Mouse (Mus musculus) kidney, postnatal 0 days (tissue): ENCODE measurements around the gene Fam173b. TPM values are rescaled to one million over a fixed set of nuclear protein-coding genes. Genes with fewer than 3 reads are reported as not detected.
"Not testable (repeated sequence)": the region's sequence is repeated elsewhere in the genome, so short reads cannot be mapped to it uniquely, and the experiment has no call there.

Experiments used
- ATAC-seq: fragments of 200-750 bp; cut with Nextera tagmentation; replicated peaks from 2 replicates; pipeline ENCODE4 v1.8.0; 2017; ENCODE audit warnings: low read depth, moderate number of reproducible peaks, moderate TSS enrichment, moderate library complexity; ENCODE audit not compliant: low FRiP score
- DNase-seq: peaks from one replicate; pipeline ENCODE4 v3.0.0-alpha.2; 2016; ENCODE audit warnings: low spot score
- H3K27ac ChIP-seq: fragments of 300-500 bp; sonication (generic); 2 replicates; pipeline ENCODE4 v1.5.1; 2014; ENCODE audit warnings: mild to moderate bottlenecking
- H3K27me3 ChIP-seq: fragments of 300-500 bp; sonication (generic); 2 replicates; pipeline ENCODE4 v1.6.1; 2014; ENCODE audit warnings: low read length, mixed read lengths; ENCODE audit not compliant: insufficient read depth
- H3K36me3 ChIP-seq: fragments of 300-500 bp; sonication (generic); 2 replicates; pipeline ENCODE4 v1.6.1; 2014; ENCODE audit warnings: low read length, mixed read lengths; ENCODE audit not compliant: insufficient read depth
- H3K4me1 ChIP-seq: fragments of 300-500 bp; sonication (generic); replicated peaks from 2 replicates; pipeline ENCODE4 v1.6.1; 2014; ENCODE audit warnings: antibody characterized with exemption, low read length, mixed read lengths; ENCODE audit not compliant: insufficient read depth
- H3K4me2 ChIP-seq: fragments of 300-500 bp; sonication (generic); 2 replicates; pipeline ENCODE4 v1.6.1; 2014; ENCODE audit warnings: mild to moderate bottlenecking, low read length, moderate library complexity, mixed read lengths
- H3K4me3 ChIP-seq: fragments of 300-500 bp; sonication (generic); replicated peaks from 2 replicates; pipeline ENCODE4 v1.5.1; 2014; ENCODE audit warnings: low read depth, low read length
- H3K9ac ChIP-seq: fragments of 300-500 bp; sonication (generic); 2 replicates; pipeline ENCODE4 v1.6.1; 2014; ENCODE audit warnings: low read depth, low read length
- H3K9me3 ChIP-seq: fragments of 300-500 bp; sonication (generic); replicated peaks from 2 replicates; pipeline ENCODE4 v1.6.1; 2016; ENCODE audit warnings: low read length, inconsistent platforms, mixed read lengths
- CTCF ChIP-seq: IDR thresholded peaks from 2 replicates; pipeline ENCODE4 v1.5.1; 2016; ENCODE audit warnings: antibody characterized with exemption, low read depth, mild to moderate bottlenecking, moderate library complexity
- WGBS: fragments of 180-500 bp; shearing (Covaris S2); extraction: QIAGEN DNeasy Blood & Tissue Kit; methylation state at CpG from one replicate; pipeline ENCODE4 v1.1.7; 2014; 5-methylcytosine and 5-hydroxymethylcytosine counted together
- polyA plus RNA-seq: library from polyadenylated mRNA; unstranded; fragments of >200 nt; fragmentation: Nextera tagmentation; extraction: Ambion mirVana; gene quantifications from 2 replicates; pipeline ENCODE4 v1.2.1, GENCODE M21; 2015

The Fam173b gene
- polyA plus RNA-seq, 1 experiment from 2014 or later = 14.6 TPM

DNA sequence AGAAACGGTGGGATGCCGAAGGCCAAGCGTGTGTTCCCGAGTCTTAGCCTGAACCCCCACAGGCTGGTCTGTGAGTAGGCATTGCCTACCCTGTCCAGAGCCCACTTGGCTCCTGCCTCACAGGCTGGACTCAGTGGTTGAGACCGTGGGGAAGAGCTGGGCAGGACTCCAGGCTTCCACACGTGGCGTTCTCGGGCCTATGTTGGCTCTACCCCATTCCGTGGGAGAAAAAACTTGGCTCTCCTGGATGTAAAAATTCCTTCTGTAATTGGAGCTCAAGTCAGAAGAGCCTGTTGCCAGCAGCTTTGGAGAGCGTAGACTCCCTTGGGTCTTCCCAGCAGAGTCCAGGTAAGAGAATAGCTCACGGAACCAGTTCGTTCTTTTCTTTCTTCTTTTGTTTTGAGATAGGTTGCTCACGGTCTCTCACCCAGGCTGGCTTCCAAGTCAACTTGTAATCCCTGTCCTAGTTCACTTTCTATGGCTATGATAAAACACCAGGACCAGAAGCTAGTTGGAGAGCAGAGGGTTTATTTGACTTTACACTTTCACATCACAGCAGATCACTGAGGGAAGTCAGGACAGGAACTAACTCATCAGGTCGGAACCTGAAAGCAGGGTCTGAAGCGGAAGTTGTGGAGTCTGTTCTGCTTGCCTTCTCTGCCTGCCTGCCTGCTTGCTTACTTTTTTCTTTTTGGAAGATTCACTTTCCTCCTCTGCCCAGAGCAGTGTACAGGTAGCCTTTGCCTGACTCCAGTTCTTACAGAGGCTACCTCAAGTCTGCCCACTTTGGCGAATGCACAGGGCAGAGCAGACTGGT, 29.5 kb upstream of the Fam173b start:
- no peak overlapping the region for H3K4me2 ChIP-seq
- H3K9me3 ChIP-seq = no peaks in the 10 kb centered on the region
- H3K36me3 ChIP-seq = no peaks in the 10 kb centered on the region
- no peak for ATAC-seq
- H3K4me1 ChIP-seq = peaks cover 13% of the 10 kb centered on the region; the same call in 1 of the 2 replicates
- no peak overlapping the region for H3K4me3 ChIP-seq
- no peaks in the 10 kb centered on the region for H3K27me3 ChIP-seq
- no peak for TF ChIP-seq CTCF
- no peak overlapping the region for H3K9ac ChIP-seq
- WGBS = 77% methylated on average over 16 of the region's 16 CpGs
- no peak for DNase-seq
- H3K27ac ChIP-seq = no peak overlapping the region

DNA sequence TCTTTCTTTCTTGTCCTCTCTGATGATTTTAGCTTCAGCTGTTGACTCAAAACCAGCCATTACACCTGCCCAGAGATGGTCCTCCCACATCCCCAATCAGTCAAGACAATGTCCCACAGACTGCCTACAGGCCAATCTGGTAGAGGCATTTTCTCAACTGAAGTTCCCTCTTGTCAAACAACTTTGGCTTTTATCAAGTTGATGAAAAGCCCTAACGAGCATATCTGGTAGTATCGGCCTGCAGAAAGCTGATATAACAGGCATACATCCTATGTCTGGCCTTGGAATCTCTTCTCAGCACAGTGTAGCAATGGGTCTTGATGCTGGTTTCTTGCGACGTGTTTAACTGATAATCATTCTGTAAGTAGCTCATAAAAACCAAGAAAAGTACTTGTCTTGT, 28.4 kb upstream of the Fam173b start:
- H3K27ac ChIP-seq = no peak overlapping the region
- no peaks in the 10 kb centered on the region for H3K36me3 ChIP-seq
- 91% methylated on average over 4 of the region's 4 CpGs for WGBS
- no peak for TF ChIP-seq CTCF
- no peak overlapping the region for H3K4me2 ChIP-seq
- ATAC-seq (no peak), DNase-seq (no peak)
- H3K4me1 ChIP-seq = peaks cover 8% of the 10 kb centered on the region; the same call in 1 of the 2 replicates
- H3K27me3 ChIP-seq = no peaks in the 10 kb centered on the region
- H3K4me3 ChIP-seq = no peak overlapping the region
- H3K9ac ChIP-seq = no peak overlapping the region
- no peaks in the 10 kb centered on the region for H3K9me3 ChIP-seq

DNA sequence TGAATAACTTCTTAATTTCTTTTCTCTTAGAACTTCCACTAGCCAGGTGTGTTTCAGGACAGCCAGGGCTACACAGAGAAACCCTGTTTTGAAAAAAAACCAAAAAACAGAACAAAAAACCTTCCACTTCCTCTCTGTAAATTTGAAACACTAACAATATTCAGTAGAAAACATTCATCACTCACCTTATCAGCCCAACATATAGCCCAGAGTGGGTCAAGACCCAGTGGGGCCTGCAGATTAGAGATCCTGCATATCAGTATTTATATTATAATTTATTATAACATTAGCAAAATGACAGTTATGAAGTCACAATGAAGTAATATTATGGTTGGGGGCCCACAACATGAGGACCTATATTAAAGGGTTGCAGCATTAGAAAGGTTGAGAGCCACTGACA, 28.0 kb upstream of the Fam173b start:
- no peak overlapping the region for H3K4me3 ChIP-seq
- no peak for DNase-seq
- no peak for TF ChIP-seq CTCF

DNA sequence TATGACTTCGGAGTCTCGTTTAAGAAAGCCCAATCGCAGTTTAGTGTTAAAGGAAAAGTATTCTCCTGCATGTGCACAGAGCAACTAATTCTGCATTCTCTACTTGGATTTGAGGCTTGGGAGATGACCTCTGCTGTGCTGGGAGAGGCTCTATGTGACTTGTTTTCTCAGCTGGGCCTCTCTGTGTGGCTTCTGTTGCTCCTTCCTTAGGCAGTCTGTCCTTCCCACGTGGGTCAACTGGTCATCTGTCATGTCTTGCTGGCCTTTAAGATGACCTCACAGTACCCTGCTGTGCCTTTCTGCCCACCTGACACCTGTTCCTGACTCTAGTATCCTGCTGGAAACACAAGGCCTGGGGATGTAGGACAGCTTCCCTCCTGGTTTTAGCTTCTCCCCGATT, 25.6 kb upstream of the Fam173b start:
- H3K36me3 ChIP-seq = no peaks in the 10 kb centered on the region
- H3K4me3 ChIP-seq = no peak overlapping the region
- no peak for DNase-seq
- 53% methylated on average over 5 of the region's 5 CpGs for WGBS
- H3K9ac ChIP-seq = no peak overlapping the region
- H3K4me1 ChIP-seq = no peaks in the 10 kb centered on the region
- H3K27me3 ChIP-seq = no peaks in the 10 kb centered on the region
- no peaks in the 10 kb centered on the region for H3K9me3 ChIP-seq
- H3K27ac ChIP-seq = no peak overlapping the region
- H3K4me2 ChIP-seq = no peak overlapping the region
- no peak for TF ChIP-seq CTCF
- ATAC-seq = no peak

More for the DNA sequence above, 28.0 kb upstream of the Fam173b start:
- Histone ChIP-seq H3K4me1 (peaks cover 4% of the 10 kb centered on the region; the same call in 1 of the 2 replicates), H3K36me3 (no peaks in the 10 kb centered on the region), H3K4me2 (no peak overlapping the region), H3K9ac (no peak overlapping the region), H3K27ac (no peak overlapping the region), H3K27me3 (no peaks in the 10 kb centered on the region), H3K9me3 (no peaks in the 10 kb centered on the region)
- no peak for ATAC-seq

DNA sequence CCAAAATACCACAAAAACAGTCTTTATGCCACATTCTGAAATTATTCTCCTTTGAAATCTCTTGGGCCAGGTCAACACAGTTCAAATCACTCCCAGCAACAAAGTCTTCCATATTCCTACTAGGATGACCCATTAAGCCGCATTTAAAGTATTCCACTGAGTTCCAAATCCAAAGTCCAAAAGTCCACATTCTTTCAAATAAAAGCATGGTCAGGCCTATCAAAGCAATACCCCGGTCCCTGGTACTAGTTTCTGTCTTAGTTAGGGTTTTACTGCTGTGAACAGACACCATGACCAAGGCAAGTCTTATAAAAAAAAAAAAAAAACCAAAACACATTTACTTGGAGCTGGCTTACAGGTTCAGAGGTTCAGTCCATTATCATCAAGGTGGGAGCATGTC, 20.6 kb upstream of the Fam173b start:
- H3K36me3 ChIP-seq, H3K4me3 ChIP-seq, H3K9ac ChIP-seq, ATAC-seq, H3K27ac ChIP-seq, H3K4me2 ChIP-seq, DNase-seq, H3K4me1 ChIP-seq, H3K27me3 ChIP-seq, H3K9me3 ChIP-seq: not testable (repeated sequence)
- WGBS = 87% methylated on average over 2 of the region's 2 CpGs

DNA sequence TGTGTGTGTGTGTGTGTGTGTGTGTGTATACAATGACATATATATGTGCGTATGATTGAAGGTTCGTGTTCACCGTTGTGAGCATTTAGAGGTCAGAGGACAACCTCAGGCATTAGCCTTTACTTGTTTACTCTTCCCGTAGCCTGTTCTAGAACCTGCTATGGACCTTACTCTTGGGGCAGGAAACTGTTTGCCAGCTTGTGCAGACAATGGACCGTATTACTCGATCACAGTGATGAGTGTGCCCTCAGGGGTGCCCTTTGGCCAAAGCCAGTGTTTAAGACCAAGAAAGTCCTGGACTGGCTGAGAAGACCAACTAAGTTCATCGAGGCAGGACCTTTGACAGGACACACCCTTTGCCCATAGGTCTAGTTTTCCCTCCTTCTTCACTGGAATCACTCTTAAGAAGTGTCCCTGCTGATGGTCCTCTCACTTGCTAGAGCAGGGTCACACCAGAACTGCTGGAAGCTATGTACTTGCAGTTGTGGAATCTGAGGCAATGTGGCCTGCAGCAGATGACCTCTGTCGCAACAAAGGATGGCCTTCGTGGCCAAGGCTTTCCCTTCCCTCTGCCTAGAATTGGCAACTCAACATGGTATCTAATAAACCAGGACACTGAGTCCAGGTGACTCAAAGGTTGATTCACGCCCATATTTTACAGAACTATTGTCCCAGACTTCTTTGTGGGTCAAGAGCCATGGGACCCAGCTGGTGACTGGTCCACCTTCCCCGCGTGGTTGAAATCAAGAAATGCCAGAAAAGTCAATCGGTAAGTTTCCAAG, 18.2 kb upstream of the Fam173b start:
- Histone ChIP-seq H3K4me2 (no peak overlapping the region), H3K4me1 (no peaks in the 10 kb centered on the region), H3K27ac (no peak overlapping the region), H3K9me3 (no peaks in the 10 kb centered on the region), H3K36me3 (no peaks in the 10 kb centered on the region), H3K9ac (no peak overlapping the region), H3K4me3 (no peak overlapping the region), H3K27me3 (no peaks in the 10 kb centered on the region)
- no peak for TF ChIP-seq CTCF
- DNase-seq (no peak), ATAC-seq (no peak)
- WGBS = 89% methylated on average over 13 of the region's 13 CpGs
